Mouse (Mus musculus): ENCODE data around the gene Cysltr1. TPM values are rescaled to one million over a fixed set of nuclear protein-coding genes. Genes with fewer than 3 reads are reported as not detected.
A peak's percentile ranks its signal among the peaks of the same experiment; 100 is the strongest.

The Cysltr1 gene
- under 1 TPM; 0.19 to 0.27 TPM for total RNA-seq (2021)
- long read RNA-seq, experiment 1: 0 reads
- long read RNA-seq, experiment 2: 0 reads

GRCm38 (mm10) chrX:106603386-106603785, at the start of gene Cysltr1:
Gene Cysltr1, minus strand, starts transcription at chrX:106603679.
- peak; percentile 1 for DNase-seq (ENCODE audit: low spot score)

GRCm38 (mm10) chrX:106634799-106635541, 31.5 kb upstream of the Cysltr1 start:
- no peak for DNase-seq (ENCODE audit: low spot score)

- no peak for DNase-seq (ENCODE audit: low spot score)
These were observed 30.1 kb upstream of the Cysltr1 start for GRCm38 (mm10) chrX:106633543-106633942.

GRCm38 (mm10) chrX:106628514-106628913, 25.0 kb upstream of the Cysltr1 start:
- DNase-seq (ENCODE audit: low spot score): no peak

GRCm38 (mm10) chrX:106623667-106624066, 20.2 kb upstream of the Cysltr1 start:
- no peak for DNase-seq (ENCODE audit: low spot score)

GRCm38 (mm10) chrX:106622512-106622911, 19.0 kb upstream of the Cysltr1 start:
- DNase-seq (ENCODE audit: low spot score): no peak

GRCm38 (mm10) chrX:106602574-106603258, 763 bp downstream of the Cysltr1 start:
- DNase-seq (ENCODE audit: low spot score): no peak

GRCm38 (mm10) chrX:106595904-106596303, 7.6 kb downstream of the Cysltr1 start:
- DNase-seq (ENCODE audit: low spot score): no peak

- no peak for DNase-seq (ENCODE audit: low spot score)
These were observed 9.6 kb downstream of the Cysltr1 start for GRCm38 (mm10) chrX:106593914-106594313.

GRCm38 (mm10) chrX:106582886-106583285, 20.6 kb downstream of the Cysltr1 start, which contains the start of gene Gm5127:
Gene Gm5127, plus strand, starts transcription at chrX:106583186.
- DNase-seq (ENCODE audit: low spot score): no peak

- no peak for DNase-seq (ENCODE audit: low spot score)
These were observed 21.3 kb downstream of the Cysltr1 start for GRCm38 (mm10) chrX:106582197-106582596.

GRCm38 (mm10) chrX:106580410-106580809, 23.1 kb downstream of the Cysltr1 start:
- no peak for DNase-seq (ENCODE audit: low spot score)

- no peak for DNase-seq (ENCODE audit: low spot score)
These were observed 24.5 kb downstream of the Cysltr1 start for GRCm38 (mm10) chrX:106578966-106579365.

GRCm38 (mm10) chrX:106555457-106555856, 48.0 kb downstream of the Cysltr1 start:
- DNase-seq (ENCODE audit: low spot score): no peak

- DNase-seq (ENCODE audit: low spot score): no peak
These were observed 67.1 kb downstream of the Cysltr1 start for GRCm38 (mm10) chrX:106536359-106536758.

Other genes starting within 250 kb of the Cysltr1 start
- gene Fndc3c1, start 118.3 kb downstream of the Cysltr1 start, total RNA-seq (2021): under 1 TPM; 0.11 to 0.24 TPM
- not detected for gene Gm5127, start 20.5 kb downstream of the Cysltr1 start, total RNA-seq (2021)
- under 1 TPM; 0.37 to 0.83 TPM for gene Rtl3, start 237.0 kb upstream of the Cysltr1 start, total RNA-seq (2021)